Mouse (Mus musculus): ENCODE results near the gene Ano2. TPM values are rescaled to one million over a fixed set of nuclear protein-coding genes. Genes with fewer than 3 reads are reported as not detected.

Ano2 gene
- 1 to 10 TPM; 5.7 to 7.2 TPM for total RNA-seq (2021)

GRCm38 (mm10) chr6:125690057-125690703 lies at the start of gene Ano2:
Gene Ano2, plus strand, starts transcription at chr6:125690419.
- no peak for DNase-seq

DNA sequence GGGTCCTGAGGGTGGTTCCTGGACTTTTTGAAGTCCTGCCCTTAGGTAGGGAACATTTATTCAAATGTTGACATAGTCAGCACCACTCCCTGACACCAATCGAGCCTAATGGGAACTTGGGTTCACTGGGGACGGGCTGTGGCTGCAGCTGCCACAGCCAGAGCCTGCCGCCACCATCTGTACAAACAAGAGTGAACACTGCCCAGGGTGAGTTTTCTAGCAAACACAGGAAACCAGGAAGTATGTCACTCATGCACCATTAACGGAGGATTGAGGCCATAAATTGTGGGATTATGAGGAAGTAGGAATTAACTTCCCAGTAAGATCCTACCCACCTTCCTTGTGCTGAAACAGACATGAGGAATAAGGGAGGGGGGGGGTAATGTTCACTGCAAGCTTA lies 49.7 kb upstream of the Ano2 start:
- DNase-seq = no peak

DNA sequence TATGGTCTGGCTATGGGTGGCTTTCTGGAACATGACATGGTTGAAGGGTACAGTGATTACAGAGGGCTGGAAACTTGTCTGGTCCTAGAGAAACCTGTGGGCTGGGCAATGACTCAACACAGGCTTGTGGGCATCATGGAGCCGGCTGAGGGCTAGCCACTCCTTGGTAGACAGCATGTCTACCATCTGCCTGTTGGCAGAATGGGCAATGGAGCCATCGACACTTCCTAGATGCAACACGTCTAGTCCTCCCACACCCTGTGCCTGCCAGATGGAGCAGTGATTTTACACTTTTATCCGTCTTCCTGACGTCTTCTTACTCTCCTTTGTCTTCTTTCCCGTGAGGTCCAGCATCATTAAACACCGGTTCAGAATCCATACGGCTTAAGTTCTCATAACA lies 49.1 kb upstream of the Ano2 start:
- peak; percentile 21 to 25 for DNase-seq

DNA sequence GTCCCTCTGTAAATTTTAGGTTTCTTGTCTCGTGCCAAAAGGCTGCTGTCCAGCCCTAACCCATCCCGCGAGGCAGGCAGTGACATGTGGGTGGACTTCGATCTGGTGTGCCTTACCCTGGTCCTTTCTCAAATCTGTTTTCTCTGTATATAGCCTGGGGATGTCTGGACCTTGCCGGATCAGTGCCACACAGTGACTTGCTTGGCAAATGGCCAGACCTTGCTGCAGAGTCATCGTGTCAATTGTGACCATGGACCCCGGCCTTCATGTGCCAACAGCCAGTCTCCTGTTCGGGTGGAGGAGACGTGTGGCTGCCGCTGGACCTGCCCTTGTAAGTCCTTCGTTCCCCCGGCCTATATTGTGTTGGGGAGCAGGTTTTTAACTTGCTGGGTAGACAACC lies 41.3 kb upstream of the Ano2 start:
- DNase-seq = no peak

GRCm38 (mm10) chr6:125651335-125651734 lies 38.9 kb upstream of the Ano2 start:
- no peak for DNase-seq

GRCm38 (mm10) chr6:125653416-125653815 lies 36.8 kb upstream of the Ano2 start:
- no peak for DNase-seq

DNA sequence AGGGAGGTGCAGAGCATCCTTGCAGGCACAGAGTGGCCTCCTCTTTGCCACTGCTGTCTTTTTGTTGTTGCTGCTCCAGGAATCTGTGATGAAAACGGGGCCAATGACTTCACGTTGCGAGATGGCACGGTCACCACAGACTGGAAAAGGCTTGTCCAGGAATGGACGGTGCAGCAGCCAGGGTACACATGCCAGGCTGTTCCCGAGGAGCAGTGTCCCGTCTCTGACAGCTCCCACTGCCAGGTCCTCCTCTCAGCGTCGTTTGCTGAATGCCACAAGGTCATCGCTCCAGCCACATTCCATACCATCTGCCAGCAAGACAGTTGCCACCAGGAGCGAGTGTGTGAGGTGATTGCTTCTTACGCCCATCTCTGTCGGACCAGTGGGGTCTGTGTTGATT lies 33.3 kb upstream of the Ano2 start:
- DNase-seq = no peak

- no peak for DNase-seq
Measured at GRCm38 (mm10) chr6:125657966-125658365, 32.3 kb upstream of the Ano2 start.

- peak; percentile 51 to 53 for DNase-seq
Measured at GRCm38 (mm10) chr6:125661106-125661877, 28.9 kb upstream of the Ano2 start.

DNA sequence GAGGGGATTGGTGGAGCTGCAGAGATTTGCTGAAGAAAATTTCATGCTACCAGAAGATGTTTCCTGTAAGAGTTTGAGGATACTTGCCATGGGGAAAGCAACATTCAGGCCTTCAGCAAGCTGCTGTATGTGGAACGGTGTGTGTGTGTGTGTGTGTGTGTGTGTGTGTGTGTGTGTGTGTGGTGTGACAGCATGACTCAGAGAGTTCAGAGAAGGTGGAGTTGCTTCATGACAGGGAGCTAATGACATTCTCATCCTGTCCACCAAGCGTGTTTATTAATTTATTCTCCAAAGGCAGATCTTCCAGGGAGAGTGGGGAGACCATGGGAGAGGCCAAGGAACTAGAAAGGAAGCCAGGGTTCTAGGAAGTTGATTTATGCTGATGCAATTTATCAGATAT lies 26.3 kb upstream of the Ano2 start:
- DNase-seq = no peak

DNA sequence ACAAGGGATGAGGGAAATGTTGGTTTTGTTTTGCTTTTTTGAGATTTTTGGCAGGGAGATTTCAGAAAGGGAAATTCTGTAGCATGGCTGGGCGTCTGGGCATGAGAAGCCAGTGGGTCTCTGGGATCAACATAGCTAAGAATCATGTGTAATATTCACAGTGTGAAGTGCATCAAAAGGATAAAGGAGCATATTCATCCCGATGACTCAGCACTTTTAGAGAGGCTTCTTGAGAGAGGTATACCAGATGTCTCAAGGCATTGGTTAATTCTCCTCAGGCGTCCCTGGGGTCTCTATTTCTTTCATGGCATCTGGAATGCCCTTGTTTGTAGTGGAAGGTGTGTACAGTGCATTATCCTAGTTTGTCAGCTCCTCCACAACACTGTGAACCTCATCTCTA lies 18.4 kb upstream of the Ano2 start:
- no peak for DNase-seq

DNA sequence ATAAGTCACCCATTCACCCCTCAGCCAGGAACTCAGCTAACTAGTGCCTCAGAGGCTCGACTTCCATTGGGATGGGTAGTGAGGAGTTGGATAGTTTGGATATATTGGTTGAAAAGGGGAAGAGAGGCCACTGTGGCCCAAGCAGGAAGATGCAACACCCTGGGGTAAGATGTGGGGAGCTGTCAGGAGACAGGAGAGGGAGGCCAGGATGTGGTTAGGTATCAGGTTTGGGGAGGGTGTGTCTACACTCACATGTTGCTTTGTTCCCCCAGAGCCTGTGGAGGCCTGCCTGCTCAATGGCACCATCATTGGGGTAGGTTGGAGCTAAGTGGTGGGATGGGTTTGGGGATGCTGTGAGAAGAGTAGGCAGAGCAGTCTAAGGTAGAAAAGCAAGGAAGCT lies 11.7 kb upstream of the Ano2 start:
- DNase-seq = no peak

DNA sequence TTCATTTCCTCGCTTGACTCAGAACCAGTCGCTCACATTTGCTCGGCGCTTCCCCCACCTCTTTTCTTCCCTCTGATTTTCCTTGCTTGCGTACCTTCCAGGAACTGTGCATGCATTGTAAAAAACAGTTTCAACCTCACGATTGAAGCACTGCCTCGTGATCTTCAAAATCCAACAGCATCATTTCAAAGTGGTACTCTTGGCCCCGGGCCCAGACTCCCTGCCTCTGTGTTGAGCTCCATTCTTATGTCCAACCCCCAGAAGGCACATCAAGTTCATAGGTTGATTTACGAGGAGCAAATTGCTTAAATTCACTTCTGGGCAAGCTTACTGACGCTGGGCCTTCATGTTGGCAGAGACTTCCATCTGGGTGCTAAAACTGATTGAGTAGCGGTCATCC lies 9.6 kb upstream of the Ano2 start:
- DNase-seq = no peak

DNA sequence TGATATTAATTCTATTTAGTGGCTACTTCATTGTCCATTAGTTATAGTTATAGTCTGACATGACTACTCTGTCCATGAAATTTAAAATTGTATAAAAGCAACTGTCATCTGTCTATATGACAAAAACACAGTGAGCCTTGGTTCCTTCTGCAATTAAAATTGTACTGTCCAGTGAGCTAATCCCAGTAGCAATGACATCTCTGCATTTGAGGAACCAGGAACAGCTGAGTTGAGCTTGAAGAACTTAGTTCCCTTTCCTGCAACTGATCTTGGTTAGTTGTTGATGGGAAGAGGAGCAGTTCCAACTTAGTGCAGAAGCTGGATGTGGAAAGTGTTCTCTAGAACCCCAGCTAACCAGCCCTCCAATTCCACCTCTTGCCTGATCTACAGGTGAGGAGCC lies 4.8 kb upstream of the Ano2 start:
- no peak for DNase-seq

- DNase-seq = no peak
Measured at GRCm38 (mm10) chr6:125687986-125688385, 2.2 kb upstream of the Ano2 start.

DNA sequence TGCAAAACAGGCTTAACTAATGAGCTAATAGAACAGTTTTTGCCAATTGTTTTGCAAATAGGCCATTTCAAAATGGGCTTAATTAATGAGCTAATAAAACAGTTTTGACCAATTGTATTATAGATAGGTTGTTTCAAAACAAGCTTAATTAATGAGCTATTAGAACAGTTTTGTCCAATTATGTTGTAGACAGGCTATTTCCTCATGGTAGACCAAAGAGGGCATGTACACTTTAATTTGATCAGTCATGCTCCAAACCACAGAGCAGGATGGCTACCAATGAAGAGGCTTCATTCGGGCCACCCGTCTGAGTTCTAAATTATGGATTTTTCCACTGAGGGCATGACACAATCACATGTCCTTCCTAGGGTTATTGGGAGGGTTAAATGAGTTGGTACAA lies 10.9 kb downstream of the Ano2 start:
- no peak for DNase-seq

GRCm38 (mm10) chr6:125711261-125711660 lies 21.0 kb downstream of the Ano2 start:
- peak; percentile 42 to 50 for DNase-seq

DNA sequence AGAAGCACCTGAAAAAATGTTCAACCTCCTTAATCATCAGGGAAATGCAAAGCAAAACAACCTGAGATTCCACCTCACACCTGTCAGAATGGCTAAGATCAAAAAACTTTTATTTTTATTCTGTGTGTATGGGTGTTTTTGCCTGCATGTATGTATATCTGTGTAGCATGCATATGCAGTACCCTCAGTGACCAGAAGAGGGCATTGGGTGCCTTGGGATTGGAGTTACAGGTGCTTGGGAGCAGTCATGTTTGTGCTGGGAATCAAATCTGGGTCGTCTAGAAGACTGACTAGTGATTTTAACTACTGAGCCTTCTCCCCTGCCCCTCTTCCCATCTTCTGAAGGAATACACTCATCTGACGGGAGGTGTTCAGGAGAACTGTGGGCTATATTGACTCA lies 36.2 kb downstream of the Ano2 start:
- DNase-seq = no peak

GRCm38 (mm10) chr6:125727484-125727911 lies 37.3 kb downstream of the Ano2 start:
- no peak for DNase-seq

DNA sequence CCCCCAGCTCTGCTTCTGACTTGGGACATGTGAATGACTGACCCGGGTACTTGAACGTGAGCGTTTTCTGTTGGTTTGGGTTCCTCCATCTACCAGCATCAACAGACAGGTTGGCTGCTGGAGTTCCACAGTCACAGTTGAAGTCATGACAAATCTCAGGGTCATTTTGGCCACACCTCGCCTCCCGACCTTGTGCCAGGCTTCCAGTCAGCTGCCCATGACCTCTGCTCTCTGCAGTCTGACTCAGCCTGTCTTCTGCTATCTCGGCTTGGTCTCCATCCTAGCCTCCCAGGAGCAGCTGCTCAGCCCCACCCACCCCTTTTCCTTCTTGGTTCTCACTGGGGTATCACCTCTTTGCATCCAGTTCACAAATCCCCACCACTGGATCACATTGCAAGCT lies 39.3 kb downstream of the Ano2 start:
- DNase-seq = no peak

- DNase-seq = no peak
Measured at GRCm38 (mm10) chr6:125729986-125730535, 39.8 kb downstream of the Ano2 start.

- no peak for DNase-seq
Measured at GRCm38 (mm10) chr6:125737511-125738285, 47.5 kb downstream of the Ano2 start.

Data from layer of hippocampus, postnatal 36 days (tissue).